8 mouse cellular contexts compared by ENCODE assay signal in the genomic region with DNA sequence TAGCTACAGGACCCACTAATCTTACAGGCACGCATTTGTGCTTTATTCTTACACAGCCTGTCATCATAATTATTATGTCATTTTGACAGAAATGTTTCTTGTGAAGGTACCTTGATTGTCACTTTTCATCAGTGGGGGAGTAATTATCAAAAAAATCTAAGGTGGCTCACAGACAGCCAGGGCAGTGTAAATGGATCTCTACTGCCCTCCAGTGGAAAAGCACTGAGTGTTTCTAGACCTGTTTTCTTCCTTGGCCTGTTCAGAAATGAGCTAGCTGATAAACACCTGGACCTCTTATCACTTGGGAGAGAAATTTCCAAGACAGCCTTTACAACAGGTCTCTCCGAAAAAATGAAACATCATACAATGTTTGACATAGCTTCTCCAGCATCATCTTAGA. TPM values are rescaled to one million over a fixed set of nuclear protein-coding genes. Genes with fewer than 3 reads are reported as not detected.
A peak's percentile ranks its signal among the peaks of the same experiment; 100 is the strongest.
DNase-seq lines count a peak whose midpoint lies in the region; ATAC-seq and TF ChIP-seq lines count a peak whose summit lies in the region.

No protein-coding gene starts in this region.

- peaks cover 6% of the 10 kb centered on the region for H3K4me1 ChIP-seq in intestine, postnatal 0 days (replicated peaks; ENCODE audit: control insufficient read depth, insufficient read depth, low read length)
- H3K4me1 ChIP-seq in intestine, embryonic 15.5 days (replicated peaks), result 0 out of 2 replicates have a peak, but pooled peaks cover 7% of the 10 kb centered on the region
- no peaks in the 10 kb centered on the region for H3K4me1 ChIP-seq in ES-E14 (ENCODE audit: control insufficient read depth in 2 of 2, insufficient read depth in 2 of 2, low read length in 2 of 2, poor library complexity in 1 of 2)
- peaks cover 4% of the 10 kb centered on the region for H3K4me1 ChIP-seq in neural tube, embryonic 11.5 days (ENCODE audit: control insufficient read depth, insufficient read depth, low read length)

- H3K9ac ChIP-seq in intestine, postnatal 0 days (ENCODE audit: low read depth, low read length), result no peak overlapping the region
- H3K9ac ChIP-seq in intestine, embryonic 15.5 days, result no peak overlapping the region
- no peak overlapping the region for H3K9ac ChIP-seq in ES-E14 (ENCODE audit: insufficient read depth, low read depth, low read length, poor library complexity, severe bottlenecking)
- H3K9ac ChIP-seq in neural tube, embryonic 11.5 days (ENCODE audit: low read length), result no peak overlapping the region

- H3K9me3 ChIP-seq in intestine, postnatal 0 days (ENCODE audit: control insufficient read depth), result no peaks in the 10 kb centered on the region
- no peaks in the 10 kb centered on the region for H3K9me3 ChIP-seq in intestine, embryonic 15.5 days
- no peaks in the 10 kb centered on the region; the same call in 1 of the 2 replicates for H3K9me3 ChIP-seq in ES-E14 (ENCODE audit: control insufficient read depth, insufficient read depth, low read depth, low read length)
- no peaks in the 10 kb centered on the region for H3K9me3 ChIP-seq in neural tube, embryonic 11.5 days (ENCODE audit: control insufficient read depth, low read length)

- H3K4me2 ChIP-seq in intestine, postnatal 0 days (replicated peaks; ENCODE audit: low read depth), result no peak overlapping the region
- no peak overlapping the region for H3K4me2 ChIP-seq in intestine, embryonic 15.5 days (replicated peaks)
- H3K4me2 ChIP-seq in neural tube, embryonic 11.5 days (ENCODE audit: low read depth), result no peak overlapping the region

- no peak overlapping the region for H3K27ac ChIP-seq in intestine, postnatal 0 days (ENCODE audit: low read depth, low read length)
- no peak overlapping the region for H3K27ac ChIP-seq in intestine, embryonic 15.5 days
- H3K27ac ChIP-seq in ES-E14 (ENCODE audit: insufficient read depth, low read depth, low read length, poor library complexity, severe bottlenecking), result no peak overlapping the region
- no peak overlapping the region for H3K27ac ChIP-seq in neural tube, embryonic 11.5 days (ENCODE audit: low read depth, low read length)

- in situ Hi-C loops in ES-E14 (cut with MboI; ENCODE audit: low sequenced_read_pairs in 2 of 2, unreplicated experiment in 2 of 2), result no loop called here

- no peaks in the 10 kb centered on the region for H3K36me3 ChIP-seq in intestine, postnatal 0 days (ENCODE audit: control insufficient read depth, insufficient read depth)
- H3K36me3 ChIP-seq in intestine, embryonic 15.5 days, result no peaks in the 10 kb centered on the region
- no peaks in the 10 kb centered on the region for H3K36me3 ChIP-seq in ES-E14 (ENCODE audit: control insufficient read depth, insufficient read depth, low read length, poor library complexity, severe bottlenecking)
- H3K36me3 ChIP-seq in neural tube, embryonic 11.5 days (ENCODE audit: control insufficient read depth, insufficient read depth, low read length), result no peaks in the 10 kb centered on the region

- no peaks in the 10 kb centered on the region for H3K27me3 ChIP-seq in intestine, postnatal 0 days (replicated peaks; ENCODE audit: control insufficient read depth, insufficient read depth, low read length)
- H3K27me3 ChIP-seq in intestine, embryonic 15.5 days (replicated peaks), result no peaks in the 10 kb centered on the region
- H3K27me3 ChIP-seq in neural tube, embryonic 11.5 days (ENCODE audit: control insufficient read depth, insufficient read depth, low read length), result no peaks in the 10 kb centered on the region

- WGBS in intestine, postnatal 0 days, result 37% methylated on average over 2 of the region's 2 CpGs
- 44% methylated on average over 2 of the region's 2 CpGs for WGBS in intestine, embryonic 15.5 days
- 53% methylated on average over 2 of the region's 2 CpGs for WGBS in neural tube, embryonic 11.5 days

- DNase-seq in A20 (ENCODE audit: low read depth, low spot score) (peak; percentile 61), ES-E14 (ENCODE audit: low read depth, low spot score) (no peak)
- DNase-seq in induced T-regulatory cell, adult 2 months (ENCODE audit: low read depth), result peak; percentile 76
- peak; percentile 21 for DNase-seq in neural tube, embryonic 11.5 days (ENCODE audit: low spot score)

- peak; percentile 78 for TF ChIP-seq CTCF in intestine, postnatal 0 days (IDR thresholded peaks at IDR 0.05; ENCODE audit: low read depth)

- no peak overlapping the region for H3K4me3 ChIP-seq in intestine, postnatal 0 days (ENCODE audit: low read depth, low read length)
- no peak overlapping the region for H3K4me3 ChIP-seq in intestine, embryonic 15.5 days (replicated peaks)
- H3K4me3 ChIP-seq in ES-E14 (ENCODE audit: insufficient read depth in 1 of 2, low read depth in 1 of 2, low read length in 2 of 2, poor library complexity in 1 of 2, severe bottlenecking in 1 of 2), result no peak overlapping the region
- no peak overlapping the region for H3K4me3 ChIP-seq in neural tube, embryonic 11.5 days (ENCODE audit: low read depth, low read length)

- no peak for ATAC-seq in intestine, postnatal 0 days
- ATAC-seq in intestine, embryonic 15.5 days, result no peak
- ATAC-seq in neural tube, embryonic 11.5 days (ENCODE audit: insufficient read depth, low FRiP score, low TSS enrichment), result no peak
- ATAC-seq in erythroid progenitor cell, adult 5-6 weeks (replicated peaks; ENCODE audit: low FRiP score, poor library complexity, severe bottlenecking), result no peak
- no peak for ATAC-seq in megakaryocyte, adult 5-6 weeks (ENCODE audit: poor library complexity, severe bottlenecking)

TF ChIP-seq in ES-E14, 5 proteins besides CTCF, POLR2A, EP300 and RAD21:
- TF ChIP-seq ZNF384 (IDR thresholded peaks at IDR 0.05; ENCODE audit: low read depth, low read length) (0 out of 2 replicates have a peak, but pooled peaks have one; percentile 37), CHD2 (IDR thresholded peaks at IDR 0.05; ENCODE audit: low read depth, low read length) (no peak), ZC3H11A (IDR thresholded peaks at IDR 0.05; ENCODE audit: borderline replicate concordance, low read depth, low read length) (peak; percentile 26; the same call in 1 of the 2 replicates)
TF ChIP-seq in ES-E14: peak in this region for 2.

RNA-seq across cellular contexts. Expression of a gene that starts 4.0 kb away (rescaled TPM):
- 14.3 and 16.5 TPM in 2 replicates for polyA plus RNA-seq in intestine, postnatal 0 days (2015; fragmentation: Nextera tagmentation; extraction: Ambion mirVana)
- polyA plus RNA-seq in intestine, embryonic 15.5 days (2015; fragmentation: Nextera tagmentation; extraction: Ambion mirVana), result 38.2 and 41.6 TPM in 2 replicates
- 33.8 and 35.3 TPM in 2 replicates for total RNA-seq in ES-E14 (2012; rRNA removed)
- 61.8 and 67.2 TPM in 2 replicates for polyA plus RNA-seq in neural tube, embryonic 11.5 days (2014; fragmentation: Nextera tagmentation; extraction: Ambion mirVana)
- total RNA-seq in erythroid progenitor cell, adult 5-6 weeks (2015; ENCODE audit: low replicate concordance), result 52.4 and 67.8 TPM in 2 replicates
- 52.1 and 63.9 TPM in 2 replicates for total RNA-seq in erythroid progenitor cell, adult 5-6 weeks (2017; ENCODE audit: low replicate concordance)
- total RNA-seq in megakaryocyte, adult 5-6 weeks (2015), result 49.1 and 62.1 TPM in 2 replicates
- 40.8 and 56.3 TPM in 2 replicates for total RNA-seq in megakaryocyte, adult 5-6 weeks (2017)

RNA-seq across cellular contexts. Expression of a gene that starts 46.7 kb away (rescaled TPM):
- polyA plus RNA-seq in intestine, postnatal 0 days (2015; fragmentation: Nextera tagmentation; extraction: Ambion mirVana), result 14.4 and 16.4 TPM in 2 replicates
- polyA plus RNA-seq in intestine, embryonic 15.5 days (2015; fragmentation: Nextera tagmentation; extraction: Ambion mirVana), result 29.3 and 29.6 TPM in 2 replicates
- 16.8 and 21.5 TPM in 2 replicates for total RNA-seq in ES-E14 (2012; rRNA removed)
- 20.5 and 23.6 TPM in 2 replicates for polyA plus RNA-seq in neural tube, embryonic 11.5 days (2014; fragmentation: Nextera tagmentation; extraction: Ambion mirVana)
- 2.5 and 4.2 TPM in 2 replicates for total RNA-seq in erythroid progenitor cell, adult 5-6 weeks (2015; ENCODE audit: low replicate concordance)
- 0.90 and 2.3 TPM in 2 replicates for total RNA-seq in erythroid progenitor cell, adult 5-6 weeks (2017; ENCODE audit: low replicate concordance)
- total RNA-seq in megakaryocyte, adult 5-6 weeks (2015), result 3.2 and 4.5 TPM in 2 replicates
- 2.3 and 3.9 TPM in 2 replicates for total RNA-seq in megakaryocyte, adult 5-6 weeks (2017)

RNA-seq across cellular contexts. Expression of a gene that starts 46.7 kb away (rescaled TPM):
- polyA plus RNA-seq in intestine, postnatal 0 days (2015; fragmentation: Nextera tagmentation; extraction: Ambion mirVana), result not detected in 2 replicates
- 0.11 TPM in 2 replicates for polyA plus RNA-seq in intestine, embryonic 15.5 days (2015; fragmentation: Nextera tagmentation; extraction: Ambion mirVana)
- 0.40 and 0.79 TPM in 2 replicates for total RNA-seq in ES-E14 (2012; rRNA removed)
- 0.23 and 0.34 TPM in 2 replicates for polyA plus RNA-seq in neural tube, embryonic 11.5 days (2014; fragmentation: Nextera tagmentation; extraction: Ambion mirVana)
- 2.1 TPM in 1 of 2 replicates, not detected in the other for total RNA-seq in erythroid progenitor cell, adult 5-6 weeks (2015; ENCODE audit: low replicate concordance)
- 1.5 TPM in 1 of 2 replicates, not detected in the other for total RNA-seq in erythroid progenitor cell, adult 5-6 weeks (2017; ENCODE audit: low replicate concordance)
- 0.22 and 0.41 TPM in 2 replicates for total RNA-seq in megakaryocyte, adult 5-6 weeks (2015)
- total RNA-seq in megakaryocyte, adult 5-6 weeks (2017), result 0.28 and 0.55 TPM in 2 replicates
